19 mouse cellular contexts compared by ENCODE assay signal in genomic region chr2:75690656-75691055, GRCm38 (mm10).
"Had no signal": no experiment of that assay in that cellular context is flagged by ENCODE, and none has a peak within 500 bp of the region (broad histone marks: within the 10 kb centered on the region; RNA-seq: fewer than 3 reads in every experiment).

No protein-coding gene starts in this region.

- DNase-seq: kidney, postnatal 25 days; layer of hippocampus, adult 9-11 months; liver; lung, adult 18-20 months; lung, postnatal 14 days; lung, postnatal 4 days; thymus, adult 18-20 months; thymus, postnatal 36 days had no signal

- H3K9ac ChIP-seq: limb, embryonic 13.5 days; liver, embryonic 12.5 days; liver, embryonic 15.5 days; lung, embryonic 15.5 days; midbrain, embryonic 13.5 days; neural tube, embryonic 13.5 days had no signal

- H3K27me3 ChIP-seq: limb, embryonic 13.5 days; liver, embryonic 12.5 days; liver, embryonic 15.5 days; lung, embryonic 15.5 days; midbrain, embryonic 13.5 days; neural tube, embryonic 13.5 days had no signal

- H3K4me3 ChIP-seq: layer of hippocampus, adult 2 months; limb, embryonic 10.5 days; limb, embryonic 13.5 days; liver, embryonic 12.5 days; liver, embryonic 15.5 days; lung, embryonic 15.5 days; midbrain, embryonic 10.5 days; midbrain, embryonic 13.5 days; myocyte; neural tube, embryonic 13.5 days had no signal

- H3K4me2 ChIP-seq: limb, embryonic 13.5 days; liver, embryonic 12.5 days; liver, embryonic 15.5 days; lung, embryonic 15.5 days; midbrain, embryonic 13.5 days; neural tube, embryonic 13.5 days had no signal

- H3K36me3 ChIP-seq: midbrain, embryonic 10.5 days; midbrain, embryonic 13.5 days; neural tube, embryonic 13.5 days had no signal

- ATAC-seq: liver, embryonic 12.5 days; midbrain, embryonic 13.5 days; midbrain, embryonic 16.5 days had no signal

- H3K9me3 ChIP-seq: limb, embryonic 10.5 days; limb, embryonic 13.5 days; liver, embryonic 12.5 days; liver, embryonic 15.5 days; lung, embryonic 15.5 days; midbrain, embryonic 10.5 days; midbrain, embryonic 13.5 days; neural tube, embryonic 13.5 days had no signal

- H3K27ac ChIP-seq: layer of hippocampus, adult 2 months; limb, embryonic 10.5 days; limb, embryonic 13.5 days; liver, embryonic 12.5 days; liver, embryonic 15.5 days; lung, embryonic 15.5 days; midbrain, embryonic 10.5 days; midbrain, embryonic 13.5 days; neural tube, embryonic 13.5 days had no signal
